Mouse (Mus musculus) liver, postnatal 0 days (tissue): ENCODE results near the gene Anapc13.

Source experiments
- CTCF ChIP-seq: sonication (generic); IDR thresholded peaks from 2 replicates; pipeline ENCODE4 v1.5.1; 2016; ENCODE audit warnings: antibody characterized with exemption, low read depth
- EP300 ChIP-seq: IDR thresholded peaks from 2 replicates; pipeline ENCODE4 v1.6.1; 2016; ENCODE audit warnings: antibody characterized with exemption, low read depth, mild to moderate bottlenecking

DNA sequence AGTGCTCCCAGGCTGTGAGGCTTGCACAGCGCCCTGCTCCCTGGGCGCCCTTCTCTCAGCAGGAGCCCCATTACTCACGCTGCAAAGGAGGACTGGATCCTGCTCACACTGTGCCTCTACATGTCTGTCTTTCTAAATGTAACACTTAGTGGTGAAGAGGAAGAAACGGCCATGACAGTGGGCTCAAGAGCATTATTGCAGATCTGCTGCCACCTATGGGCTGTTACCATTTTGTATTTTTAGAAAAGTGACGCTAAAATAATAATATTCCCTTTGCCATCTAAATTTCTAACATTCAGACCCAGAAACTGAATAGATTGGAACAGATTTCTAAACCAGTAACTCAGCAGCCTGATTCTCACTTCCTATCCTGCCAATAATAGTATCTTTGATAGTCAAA, 18.6 kb upstream of the Anapc13 start:
- TF ChIP-seq CTCF: peak; percentile 28; the same call in 1 of the 2 replicates
- TF ChIP-seq EP300: no peak
